In genomic region chr17:72924295-72924694, GRCm38 (mm10) we compare ENCODE assay signal across 11 mouse cellular contexts. TPM values are rescaled to one million over a fixed set of nuclear protein-coding genes. Genes with fewer than 3 reads are reported as not detected.
DNase-seq lines count a peak whose midpoint lies in the region; ATAC-seq lines count a peak whose summit lies in the region.
"Had no signal": no experiment of that assay in that cellular context is flagged by ENCODE, and none has a peak within 500 bp of the region (broad histone marks: within the 10 kb centered on the region; RNA-seq: fewer than 3 reads in every experiment).

No protein-coding gene starts in this region.

- WGBS in forebrain, embryonic 11.5 days, result 81% methylated on average over 8 of the region's 8 CpGs
- 89% methylated on average over 8 of the region's 8 CpGs for WGBS in forebrain, embryonic 10.5 days

- no peaks in the 10 kb centered on the region for H3K27me3 ChIP-seq in forebrain, embryonic 11.5 days (ENCODE audit: control insufficient read depth, insufficient read depth, low read length)
- H3K27me3 ChIP-seq in forebrain, embryonic 10.5 days (ENCODE audit: poor library complexity, severe bottlenecking), result peaks cover 14% of the 10 kb centered on the region
- H3K27me3 ChIP-seq: midbrain, embryonic 13.5 days; Patski had no signal

- no peaks in the 10 kb centered on the region for H3K36me3 ChIP-seq in forebrain, embryonic 11.5 days (ENCODE audit: control insufficient read depth, insufficient read depth, low read length)
- peaks cover 62% of the 10 kb centered on the region for H3K36me3 ChIP-seq in forebrain, embryonic 10.5 days (replicated peaks)
- H3K36me3 ChIP-seq: liver, embryonic 15.5 days had no signal

- ATAC-seq in forebrain, embryonic 11.5 days (replicated peaks; ENCODE audit: low FRiP score), result no peak
- ATAC-seq: midbrain, embryonic 13.5 days had no signal

- no peak overlapping the region for H3K27ac ChIP-seq in forebrain, embryonic 11.5 days (ENCODE audit: low read depth, low read length)
- no peak overlapping the region for H3K27ac ChIP-seq in forebrain, embryonic 10.5 days
- H3K27ac ChIP-seq: liver, embryonic 15.5 days had no signal

- peaks cover 9% of the 10 kb centered on the region; the same call in 1 of the 2 replicates for H3K4me1 ChIP-seq in forebrain, embryonic 11.5 days (replicated peaks; ENCODE audit: control insufficient read depth, insufficient read depth, low read length)
- peaks cover 53% of the 10 kb centered on the region for H3K4me1 ChIP-seq in forebrain, embryonic 10.5 days

- no peak overlapping the region for H3K4me3 ChIP-seq in forebrain, embryonic 11.5 days (ENCODE audit: low read depth, low read length)
- H3K4me3 ChIP-seq in forebrain, embryonic 10.5 days, result no peak overlapping the region
- H3K4me3 ChIP-seq: liver, embryonic 15.5 days; midbrain, embryonic 13.5 days had no signal

- no peak overlapping the region for H3K9ac ChIP-seq in forebrain, embryonic 11.5 days (ENCODE audit: low read length)
- H3K9ac ChIP-seq: liver, embryonic 15.5 days; midbrain, embryonic 13.5 days had no signal

- peak; percentile 22 for DNase-seq in forebrain, embryonic 11.5 days (ENCODE audit: low spot score)
- DNase-seq in forebrain, embryonic 10.5 days (ENCODE audit: extremely low spot score, low spot score), result no peak
- DNase-seq in layer of hippocampus, adult 11-12 months (ENCODE audit: low spot score), result peak; percentile 52
- DNase-seq in layer of hippocampus, postnatal 10 days (ENCODE audit: low spot score in 2 of 2), result no peak
- DNase-seq in frontal cortex, postnatal 36 days (ENCODE audit: low spot score in 2 of 2), result peak; percentile 61 to 86
- DNase-seq in naive thymus-derived CD4-positive, alpha-beta T cell, adult 2 months (ENCODE audit: low read depth), result peak; percentile 36
- no peak for DNase-seq in cerebellum, postnatal 14 days
- DNase-seq in adrenal gland, postnatal 14 days, result no peak

- H3K9me3 ChIP-seq in forebrain, embryonic 11.5 days (ENCODE audit: control insufficient read depth, low read length), result no peaks in the 10 kb centered on the region
- H3K9me3 ChIP-seq in forebrain, embryonic 10.5 days, result no peaks in the 10 kb centered on the region
- H3K9me3 ChIP-seq: liver, embryonic 15.5 days; midbrain, embryonic 13.5 days had no signal

- no peak overlapping the region for H3K4me2 ChIP-seq in forebrain, embryonic 11.5 days (ENCODE audit: low read depth, low read length, severe bottlenecking)
- H3K4me2 ChIP-seq: liver, embryonic 15.5 days; midbrain, embryonic 13.5 days had no signal

RNA-seq across cellular contexts. Expression of gene Lbh, which starts 6.2 kb away (rescaled TPM):
- polyA plus RNA-seq in forebrain, embryonic 11.5 days (2014; fragmentation: Nextera tagmentation; extraction: Ambion mirVana), result 2.9 and 3.3 TPM in 2 replicates
- polyA plus RNA-seq in forebrain, embryonic 10.5 days (2016; fragmentation: Nextera tagmentation; extraction: Ambion mirVana), result 1.3 and 1.8 TPM in 2 replicates
- 10 to 100 TPM; 46.5 to 47.0 TPM for total RNA-seq in layer of hippocampus, postnatal 10 days (2021)
- 41.7 and 53.4 TPM in 2 replicates for total RNA-seq in adrenal gland, postnatal 14 days (2021)

Comparison
In these comparisons a context has a peak if more than half of its experiments do, and no peak if none do; other contexts are left out.
1. DNase-seq: peak in forebrain, embryonic 11.5 days (single experiment), layer of hippocampus, adult 11-12 months (single experiment), frontal cortex, postnatal 36 days (2 of 2) and naive thymus-derived CD4-positive, alpha-beta T cell, adult 2 months (single experiment); none in forebrain, embryonic 10.5 days (single experiment), layer of hippocampus, postnatal 10 days (0 of 2), cerebellum, postnatal 14 days (0 of 2) and adrenal gland, postnatal 14 days (single experiment).